Mouse (Mus musculus) adrenal gland, postnatal 25 days (tissue): ENCODE results near the gene Ddx11. TPM values are rescaled to one million over a fixed set of nuclear protein-coding genes. Genes with fewer than 3 reads are reported as not detected.
A peak's percentile ranks its signal among the peaks of the same experiment; 100 is the strongest.
"Not testable (repeated sequence)": the region's sequence is repeated elsewhere in the genome, so short reads cannot be mapped to it uniquely, and the experiment has no call there.

Source experiments
- DNase-seq: peaks from one replicate; pipeline ENCODE4 v3.0.0; 2021; ENCODE audit warnings: mixed read lengths
- total RNA-seq: library from RNA; stranded (reverse); gene quantifications from 2 replicates; pipeline ENCODE4 v1.2.3, GENCODE M21; 2021

Gene Ddx11
- total RNA-seq, 1 experiment from 2014 or later = 11.1 TPM

DNA sequence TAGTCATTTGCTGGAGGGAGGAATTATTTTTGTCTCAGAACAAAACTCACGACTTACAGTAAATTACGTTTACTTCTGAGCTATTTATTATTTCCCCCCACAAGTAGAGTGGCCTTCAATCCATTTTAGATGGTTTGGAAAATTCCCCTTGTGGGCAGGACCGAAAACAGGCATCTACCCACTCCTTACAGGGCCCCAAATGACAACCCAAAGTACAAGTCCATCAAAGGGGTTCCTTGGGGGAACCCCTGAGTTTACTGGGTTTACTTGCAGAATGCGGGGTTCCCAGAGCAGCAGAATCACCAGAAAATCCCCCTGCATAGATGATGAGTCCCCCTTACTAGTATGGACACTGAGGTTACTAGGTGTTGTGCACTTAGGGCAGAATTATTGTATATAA lies 11.2 kb upstream of the Ddx11 start:
- DNase-seq = no peak

DNA sequence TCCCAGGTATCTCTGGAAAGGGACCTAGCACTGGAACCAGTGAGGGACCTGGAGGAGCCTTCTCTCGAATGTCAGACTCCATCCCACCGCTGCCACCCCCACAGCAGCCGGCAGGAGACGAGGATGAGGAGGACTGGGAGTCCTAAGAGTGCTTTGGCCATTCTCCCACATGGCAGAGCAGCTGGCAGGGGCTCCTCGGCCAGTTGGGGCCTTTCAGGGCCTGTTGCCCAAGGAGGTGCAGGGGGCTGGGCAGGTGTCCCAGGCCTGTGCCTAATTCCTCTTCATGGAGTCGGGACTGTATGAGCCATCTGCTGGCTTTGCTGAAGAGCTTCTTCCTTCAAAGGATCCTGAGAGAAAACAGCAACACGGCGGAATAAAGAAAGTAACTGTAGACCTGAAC lies 4.3 kb upstream of the Ddx11 start:
- DNase-seq = no peak

DNA sequence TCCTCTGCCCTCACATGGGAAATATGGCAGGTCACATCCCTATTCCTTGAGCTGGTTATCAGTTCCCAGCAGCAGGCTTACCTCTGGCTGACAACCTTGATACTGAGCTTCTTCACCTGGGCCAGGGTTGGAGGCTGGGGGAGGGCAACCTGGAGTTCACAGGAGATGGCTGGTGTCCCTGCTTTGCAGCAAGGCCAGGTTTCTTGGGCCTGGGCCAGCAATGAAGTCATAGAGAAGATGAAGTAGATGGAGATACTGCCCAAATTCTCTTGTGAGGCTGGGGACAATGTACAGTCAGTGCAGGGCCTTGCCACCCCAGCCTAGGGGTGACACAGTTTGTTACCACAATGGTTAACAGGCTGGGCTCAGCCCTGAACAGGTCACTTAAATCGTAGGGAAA lies 2.6 kb upstream of the Ddx11 start:
- DNase-seq = peak; percentile 51

DNA sequence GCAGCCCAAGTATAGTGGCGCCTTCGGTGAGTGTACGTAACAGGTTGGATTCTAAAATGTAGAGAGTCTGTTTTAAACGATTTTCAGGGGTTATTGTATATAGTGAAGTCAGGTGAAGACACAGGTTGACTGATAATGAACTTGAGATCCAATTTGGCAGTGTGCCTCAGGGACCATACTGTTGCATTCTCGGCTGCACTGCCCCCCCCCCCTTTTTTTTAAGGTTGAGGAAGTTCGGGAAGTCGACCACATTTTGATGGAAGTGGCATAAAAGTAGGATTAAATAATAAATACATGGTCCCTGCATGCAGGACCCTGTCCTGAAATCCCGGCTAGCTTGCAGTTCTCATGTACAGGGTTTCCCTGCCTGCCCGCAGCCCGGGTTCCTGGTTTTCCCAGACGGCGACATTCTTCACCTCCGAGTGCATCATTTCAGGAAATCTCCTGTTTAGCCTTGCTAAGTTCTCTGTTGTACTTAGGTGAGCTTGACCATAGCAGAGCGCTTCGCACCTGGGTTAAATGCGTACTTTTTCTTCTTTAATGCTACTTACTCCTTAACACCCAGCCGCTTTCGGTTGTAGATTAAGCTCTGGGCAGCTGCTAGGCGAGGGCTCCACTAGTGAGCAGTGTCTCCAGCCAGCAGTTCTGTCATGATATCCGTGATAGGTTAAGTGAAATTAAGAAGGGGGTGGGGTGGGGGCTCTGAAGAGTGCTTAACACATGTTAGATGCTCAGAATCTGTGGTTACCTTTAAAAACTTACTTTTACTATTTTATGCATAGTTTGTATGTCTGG lies 693 bp downstream of the Ddx11 start:
- DNase-seq = no peak

DNA sequence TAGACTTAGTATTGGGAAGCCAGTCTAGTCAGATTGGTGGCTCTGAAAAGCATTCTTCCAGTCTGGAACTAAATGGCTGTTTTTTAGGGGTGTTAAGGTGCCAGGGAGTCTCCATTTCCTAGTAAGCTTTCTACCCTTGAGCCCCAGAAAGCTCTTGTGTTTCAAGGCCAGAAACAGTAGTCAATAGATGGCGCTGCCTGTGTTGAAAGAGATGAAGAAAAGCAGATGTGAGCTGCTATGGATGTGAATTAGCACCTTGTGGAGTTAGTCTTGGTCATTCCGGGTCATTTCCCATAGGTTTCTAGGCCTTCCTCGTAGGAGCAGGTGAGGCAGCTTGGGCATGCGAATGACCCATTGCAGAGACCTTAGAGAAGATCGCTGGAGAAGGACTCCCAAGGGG lies 1.9 kb downstream of the Ddx11 start:
- no peak for DNase-seq

DNA sequence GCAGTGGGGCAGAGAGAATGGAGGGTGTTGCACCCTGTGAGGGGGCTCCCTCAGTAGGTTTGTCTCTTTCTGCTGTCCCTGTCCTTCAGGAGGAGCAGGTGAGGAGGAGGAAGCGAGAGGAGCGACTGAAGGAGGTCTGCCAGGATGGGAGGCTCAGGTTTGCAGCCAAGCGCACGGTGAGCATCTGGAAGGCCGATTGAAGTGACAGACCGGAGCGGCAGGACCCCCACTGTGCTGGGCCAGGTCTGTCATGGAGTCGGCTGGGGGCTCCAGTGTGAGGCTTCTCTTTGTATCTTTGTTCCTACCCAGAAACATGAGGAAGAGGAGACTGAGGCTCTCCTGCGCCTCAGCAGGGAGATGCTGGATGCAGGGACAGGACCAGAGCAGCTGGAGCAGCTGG lies 7.1 kb downstream of the Ddx11 start:
- no peak for DNase-seq

DNA sequence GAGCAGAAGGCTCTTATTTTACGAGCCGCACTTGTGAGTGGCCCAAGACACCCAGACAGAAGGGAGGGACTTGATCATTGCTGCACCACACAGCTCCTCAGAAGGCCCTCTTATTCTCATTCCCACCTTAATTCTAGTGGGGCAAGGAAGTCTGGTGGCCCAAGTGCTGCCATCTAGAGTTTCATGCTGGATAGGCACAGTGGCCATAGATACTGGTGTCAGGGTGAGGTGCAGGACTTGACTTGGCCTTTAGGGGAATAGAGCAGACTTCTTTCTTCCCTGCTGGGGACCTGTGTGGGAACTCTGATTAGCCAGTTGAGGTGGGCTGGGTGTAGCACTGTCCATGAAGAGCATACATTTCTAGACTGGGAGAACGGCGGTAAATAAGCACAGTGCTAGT lies 7.9 kb downstream of the Ddx11 start:
- no peak for DNase-seq

DNA sequence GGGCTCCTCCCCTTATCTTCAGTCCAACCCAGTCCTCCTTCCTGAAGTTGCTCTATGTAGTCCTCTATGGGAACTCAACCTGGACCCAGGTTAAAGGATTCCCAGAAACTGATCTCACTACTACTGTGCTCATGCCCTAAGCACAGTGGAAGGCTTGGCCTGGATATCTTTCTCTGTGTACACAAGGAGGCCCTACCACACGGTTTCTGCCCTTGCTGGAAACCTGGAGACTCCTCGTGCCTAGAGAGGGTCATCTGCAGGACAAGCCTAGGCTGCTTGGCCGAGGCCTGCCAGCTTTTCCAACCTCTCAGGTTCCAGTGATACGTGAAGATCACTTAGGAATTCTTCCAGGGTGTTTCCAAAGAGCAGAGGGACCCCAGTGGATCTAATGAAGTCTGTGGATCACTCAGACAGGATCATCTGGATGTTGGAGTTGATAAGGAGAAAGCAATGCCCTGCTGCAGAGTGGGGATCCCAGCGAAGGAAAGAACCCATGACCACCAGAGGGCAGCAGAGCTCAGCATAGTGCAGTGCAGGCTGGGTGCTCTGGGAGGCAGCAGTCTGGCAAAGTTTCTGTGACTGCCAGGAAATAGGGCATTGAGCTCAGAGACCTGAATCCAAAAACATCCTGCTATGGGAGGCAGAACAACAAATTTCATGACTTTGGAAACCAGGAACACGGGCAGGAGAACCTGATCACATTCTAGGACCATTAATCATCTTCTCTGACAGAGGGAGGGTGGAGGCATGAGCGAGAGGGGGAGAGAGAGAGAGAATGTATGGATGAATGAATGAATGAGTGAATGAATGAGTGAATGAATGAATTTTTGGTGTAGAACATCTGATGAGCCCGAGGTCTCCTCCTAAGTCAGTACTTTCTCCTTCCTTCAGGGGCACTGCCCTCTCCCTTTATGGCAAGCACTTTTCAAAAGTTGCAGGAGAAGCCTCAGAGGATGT lies 29.7 kb downstream of the Ddx11 start:
- not testable (repeated sequence) for DNase-seq

DNA sequence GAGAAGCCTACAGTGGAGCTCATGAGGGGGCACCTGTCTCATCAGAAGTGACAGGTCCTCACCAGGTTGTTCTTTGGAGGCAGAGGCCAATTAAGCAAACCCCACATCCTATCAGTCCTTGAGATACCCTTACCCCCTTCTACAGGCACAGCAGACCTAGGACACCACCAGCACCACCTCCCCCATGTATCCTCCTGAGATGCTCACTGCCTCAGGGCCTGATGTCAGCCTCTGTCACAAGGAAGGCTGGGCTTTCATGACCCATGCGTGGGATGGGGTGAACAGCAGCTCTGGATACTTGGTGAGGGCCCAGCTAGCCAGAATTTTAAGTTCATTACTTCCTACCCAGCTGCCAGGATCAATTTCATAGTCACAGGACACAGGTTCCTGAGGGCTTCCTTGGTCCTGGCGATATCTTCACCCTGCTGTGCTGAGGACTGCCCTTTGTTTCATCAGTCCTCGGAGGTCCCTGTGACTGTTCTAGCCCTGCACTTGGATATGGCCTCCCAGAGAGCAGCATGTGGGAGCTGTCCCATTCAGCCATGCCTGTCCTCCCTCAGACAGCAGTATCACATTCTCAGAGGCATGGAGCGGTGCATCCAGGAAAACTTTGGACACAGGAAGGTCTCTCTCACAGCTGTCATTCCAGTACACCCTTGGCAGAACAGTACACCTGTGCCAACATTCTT lies 30.6 kb downstream of the Ddx11 start:
- not testable (repeated sequence) for DNase-seq

DNA sequence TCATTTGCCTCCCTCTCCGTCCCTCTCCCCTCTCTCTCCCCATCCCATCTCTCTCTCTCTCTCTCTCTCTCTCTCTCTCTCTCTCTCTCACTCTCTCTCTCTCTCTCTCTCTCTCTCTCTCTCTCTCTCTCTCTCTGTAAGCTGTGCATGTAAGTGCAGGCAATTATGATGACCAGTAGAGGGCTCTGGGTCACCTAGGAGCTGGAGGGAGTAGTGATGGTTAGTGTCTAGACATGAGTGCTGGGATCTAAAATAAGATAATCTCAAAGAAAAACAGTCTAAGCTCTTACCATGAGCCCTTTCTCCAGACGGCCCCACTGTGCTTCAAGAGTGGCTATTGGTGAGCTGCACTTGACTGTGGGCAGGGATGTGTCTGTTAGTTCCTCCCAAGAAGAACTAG lies 31.6 kb downstream of the Ddx11 start:
- no peak for DNase-seq

DNA sequence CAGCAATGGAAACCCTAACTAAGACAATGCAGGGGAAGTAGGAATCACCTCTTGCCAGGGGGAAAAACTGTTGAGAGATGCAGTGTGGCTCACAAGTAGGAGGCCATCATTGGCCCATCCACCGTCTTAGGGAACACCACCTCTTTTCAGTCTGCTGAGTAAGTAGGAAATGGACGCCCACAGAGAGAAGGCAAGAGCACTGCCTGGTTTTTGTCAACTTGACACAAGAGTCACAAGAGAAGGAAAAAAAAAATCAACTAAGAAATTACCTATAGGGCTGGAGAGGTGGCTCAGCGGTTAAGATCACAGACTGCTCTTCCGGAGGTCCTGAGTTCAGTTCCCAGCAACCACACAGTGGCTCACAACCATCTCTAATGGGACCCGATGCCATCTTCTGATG lies 35.0 kb downstream of the Ddx11 start:
- no peak for DNase-seq

DNA sequence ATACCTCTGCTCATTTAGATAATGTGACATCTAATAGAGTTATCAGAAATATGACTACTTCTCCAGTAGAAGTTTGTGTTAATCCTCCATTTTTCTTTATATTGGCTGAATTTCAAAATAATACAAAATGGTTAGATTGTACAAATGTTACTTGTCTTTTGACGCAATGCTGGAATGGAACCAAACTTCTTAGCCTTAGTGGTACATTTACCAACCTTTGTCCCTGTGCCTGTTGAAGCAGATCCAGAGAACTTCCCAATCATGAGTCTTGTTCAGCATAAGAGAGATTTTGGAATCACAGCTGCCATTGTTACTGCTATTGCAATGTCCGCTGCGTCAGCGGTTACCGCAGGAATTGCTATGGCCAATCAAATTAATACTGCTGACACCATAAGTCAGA lies 43.8 kb downstream of the Ddx11 start:
- DNase-seq = not testable (repeated sequence)

DNA sequence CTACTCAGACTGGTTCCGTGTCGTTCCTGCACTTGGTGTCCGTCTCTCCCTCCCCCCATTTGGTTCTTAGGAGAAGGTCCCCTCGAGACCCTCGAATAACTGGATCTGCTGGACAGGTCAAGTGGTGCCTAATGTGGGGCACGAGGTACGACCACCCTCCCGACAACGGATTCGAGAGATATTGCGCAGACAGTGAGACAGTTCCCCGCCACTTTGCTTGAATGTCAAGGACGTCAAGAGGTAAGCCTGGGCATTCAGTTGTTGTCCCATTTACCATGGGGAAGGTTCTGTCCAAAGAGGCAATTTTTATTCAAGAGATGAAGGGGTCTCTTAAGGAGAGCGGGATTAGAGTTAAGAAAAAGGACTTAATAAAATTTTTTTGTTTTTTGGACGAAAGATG lies 47.7 kb downstream of the Ddx11 start:
- not testable (repeated sequence) for DNase-seq

DNA sequence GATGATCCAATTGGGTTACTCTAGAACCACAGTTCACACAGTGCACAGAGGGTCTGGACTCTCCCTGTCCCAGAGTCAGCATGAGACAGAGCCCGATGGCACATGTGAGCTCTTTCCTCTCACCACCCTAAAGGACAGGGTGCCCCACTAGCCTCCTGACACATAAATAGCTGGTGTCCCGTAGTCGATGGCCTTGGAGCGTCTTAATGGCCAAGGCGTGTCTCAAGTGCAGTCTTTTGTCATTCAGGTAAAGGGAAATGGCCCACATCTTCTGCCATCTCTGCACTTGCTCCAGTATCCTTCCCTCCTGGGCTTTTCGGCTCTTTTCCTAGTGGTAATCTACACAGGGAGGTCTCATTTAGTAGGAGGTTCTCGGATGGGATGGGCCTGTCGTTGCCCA lies 67.3 kb downstream of the Ddx11 start:
- DNase-seq = no peak

DNA sequence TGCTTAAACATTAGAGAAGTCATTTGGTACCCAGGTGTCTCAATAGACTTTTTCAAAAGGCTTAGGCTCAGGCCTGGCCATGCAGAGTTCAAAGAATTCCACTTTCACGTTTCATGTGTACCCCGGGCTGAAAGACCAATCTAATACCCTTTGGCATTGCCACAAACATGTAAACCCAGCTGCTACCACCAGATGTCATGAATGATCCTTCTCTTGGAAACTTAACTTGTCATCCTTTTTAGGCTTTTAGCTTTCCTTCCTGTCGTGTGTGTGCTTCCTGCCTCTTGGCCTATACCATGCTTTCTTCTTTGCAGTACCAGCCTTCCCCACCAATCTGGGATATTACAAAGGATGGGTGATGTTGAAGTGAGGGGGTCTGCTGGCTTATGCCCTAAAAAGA lies 73.7 kb downstream of the Ddx11 start:
- DNase-seq = no peak

Other genes with a start within 250 kb of the Ddx11 start
- 48.4 and 56.4 TPM in 2 replicates for gene Ralbp1, start 237.7 kb upstream of the Ddx11 start, total RNA-seq
- gene Twsg1, start 172.3 kb upstream of the Ddx11 start, total RNA-seq = 93.9 and 106 TPM in 2 replicates
- 25.3 and 33.4 TPM in 2 replicates for gene Ankrd12, start 46.4 kb upstream of the Ddx11 start, total RNA-seq
- 278 and 311 TPM in 2 replicates for gene Ndufv2, start 22.0 kb upstream of the Ddx11 start, total RNA-seq
- 35.9 and 43.4 TPM in 2 replicates for gene Washc1, start 12.0 kb upstream of the Ddx11 start, total RNA-seq